Mouse (Mus musculus) erythroblast, embryonic 14.5 days (primary cell): Measurements from ENCODE around the gene Pithd1.

ENCODE experiments used
- GATA1 ChIP-seq: IDR thresholded peaks from 2 replicates; pipeline ENCODE4 v1.6.1; 2012; ENCODE audit warnings: low read length, inconsistent platforms, mixed read lengths
- TAL1 ChIP-seq: IDR thresholded peaks from 3 replicates; pipeline ENCODE4 v1.6.1; 2012; ENCODE audit warnings: low read length, inconsistent platforms, mixed read lengths

- TF ChIP-seq GATA1 (no peak), TAL1 (no peak)
These were observed 22.0 kb downstream of the Pithd1 start for GRCm38 (mm10) chr4:135965113-135965512.
